12 mouse cellular contexts compared by ENCODE assay signal in genomic region chr11:94441122-94441521, GRCm38 (mm10). TPM values are rescaled to one million over a fixed set of nuclear protein-coding genes. Genes with fewer than 3 reads are reported as not detected.
DNase-seq lines count a peak whose midpoint lies in the region; ATAC-seq and TF ChIP-seq lines count a peak whose summit lies in the region.
"Had no signal": no experiment of that assay in that cellular context is flagged by ENCODE, and none has a peak within 500 bp of the region (broad histone marks: within the 10 kb centered on the region; RNA-seq: fewer than 3 reads in every experiment).

No protein-coding gene starts in this region.

- 0 out of 2 replicates have a peak overlapping the region, but pooled peaks have one; percentile 20 for H3K9ac ChIP-seq in heart, postnatal 0 days (replicated peaks; ENCODE audit: low read depth, low read length)
- H3K9ac ChIP-seq in forebrain, postnatal 0 days = no peak overlapping the region
- no peak overlapping the region for H3K9ac ChIP-seq in hindbrain, postnatal 0 days (replicated peaks; ENCODE audit: low read length)
- H3K9ac ChIP-seq in neural tube, embryonic 14.5 days (replicated peaks; ENCODE audit: low read depth, low read length) = no peak overlapping the region
- H3K9ac ChIP-seq: lung, embryonic 14.5 days had no signal

- DNase-seq in heart, postnatal 0 days (ENCODE audit: low spot score) = peak; percentile 30
- DNase-seq in heart, adult 8-10 months (ENCODE audit: low spot score) = no peak
- DNase-seq in forebrain, postnatal 0 days = no peak
- peak; percentile 60 for DNase-seq in hindbrain, postnatal 0 days (ENCODE audit: low spot score)
- DNase-seq in c-Kit-positive CD71-positive TER-119-positive erythroid progenitor cells, embryonic 14.5 days (ENCODE audit: low spot score) = no peak
- DNase-seq in left cerebral cortex, adult 9 months (ENCODE audit: low spot score in 2 of 2) = no peak
- DNase-seq: kidney, postnatal 14 days; lung, embryonic 14.5 days; right cerebral cortex, postnatal 4 days had no signal

- no peak for TF ChIP-seq CTCF in heart, postnatal 0 days (IDR thresholded peaks at IDR 0.05; ENCODE audit: low read depth)
- TF ChIP-seq CTCF in forebrain, postnatal 0 days (IDR thresholded peaks at IDR 0.05; ENCODE audit: low read depth) = no peak
- TF ChIP-seq CTCF in hindbrain, postnatal 0 days (IDR thresholded peaks at IDR 0.05; ENCODE audit: low read depth) = no peak

- H3K4me1 ChIP-seq in heart, postnatal 0 days (ENCODE audit: control insufficient read depth, insufficient read depth) = 0 out of 2 replicates have a peak, but pooled peaks cover 5% of the 10 kb centered on the region
- no peaks in the 10 kb centered on the region for H3K4me1 ChIP-seq in forebrain, postnatal 0 days (ENCODE audit: insufficient read depth)
- peaks cover 24% of the 10 kb centered on the region; the same call in 1 of the 2 replicates for H3K4me1 ChIP-seq in hindbrain, postnatal 0 days (ENCODE audit: insufficient read depth, low read length)
- H3K4me1 ChIP-seq in neural tube, embryonic 14.5 days (ENCODE audit: control insufficient read depth, insufficient read depth, low read length) = peaks cover 26% of the 10 kb centered on the region

- H3K27ac ChIP-seq in heart, postnatal 0 days (ENCODE audit: low read depth) = no peak overlapping the region
- peak overlapping the region; percentile 35; the same call in 1 of the 2 replicates for H3K27ac ChIP-seq in forebrain, postnatal 0 days (ENCODE audit: low read depth, low read length)
- H3K27ac ChIP-seq in hindbrain, postnatal 0 days = peak overlapping the region; percentile 11
- 0 out of 2 replicates have a peak overlapping the region, but pooled peaks have one; percentile 28 for H3K27ac ChIP-seq in neural tube, embryonic 14.5 days (ENCODE audit: low read depth, low read length)
- H3K27ac ChIP-seq: stomach, postnatal 0 days had no signal

- ATAC-seq in heart, postnatal 0 days (ENCODE audit: insufficient read depth, low read depth) = peak; percentile 55
- ATAC-seq in forebrain, postnatal 0 days = peak; percentile 54
- peak; percentile 64; the same call in 1 of the 2 replicates for ATAC-seq in hindbrain, postnatal 0 days
- ATAC-seq in neural tube, embryonic 14.5 days (ENCODE audit: low read depth) = peak; percentile 29; the same call in 1 of the 2 replicates
- ATAC-seq: inflammation-experienced regulatory T-cells, adult 6 months had no signal

- no peak overlapping the region for H3K4me3 ChIP-seq in heart, postnatal 0 days (ENCODE audit: low read depth, low read length)
- no peak overlapping the region for H3K4me3 ChIP-seq in forebrain, postnatal 0 days (ENCODE audit: low read depth, low read length)
- no peak overlapping the region for H3K4me3 ChIP-seq in hindbrain, postnatal 0 days (ENCODE audit: low read length)
- H3K4me3 ChIP-seq in neural tube, embryonic 14.5 days (ENCODE audit: low read depth, low read length) = no peak overlapping the region

- H3K4me2 ChIP-seq in heart, postnatal 0 days (ENCODE audit: low read depth, low read length) = no peak overlapping the region
- no peak overlapping the region for H3K4me2 ChIP-seq in forebrain, postnatal 0 days (ENCODE audit: low read depth)
- H3K4me2 ChIP-seq in hindbrain, postnatal 0 days (ENCODE audit: low read depth, low read length) = no peak overlapping the region
- no peak overlapping the region for H3K4me2 ChIP-seq in neural tube, embryonic 14.5 days (ENCODE audit: low read depth, low read length)
- H3K4me2 ChIP-seq: lung, embryonic 14.5 days had no signal

- TF ChIP-seq EP300 in heart, postnatal 0 days (IDR thresholded peaks at IDR 0.05; ENCODE audit: low read depth) = no peak

- WGBS in heart, postnatal 0 days = 41% methylated on average over 7 of the region's 7 CpGs
- WGBS in forebrain, postnatal 0 days = 27% methylated on average over 7 of the region's 7 CpGs
- 26% methylated on average over 7 of the region's 7 CpGs for WGBS in hindbrain, postnatal 0 days
- 36% methylated on average over 7 of the region's 7 CpGs for WGBS in neural tube, embryonic 14.5 days

- peaks cover 9% of the 10 kb centered on the region; the same call in 1 of the 2 replicates for H3K36me3 ChIP-seq in heart, postnatal 0 days (replicated peaks; ENCODE audit: control insufficient read depth, insufficient read depth, low read length)
- no peaks in the 10 kb centered on the region; the same call in 1 of the 2 replicates for H3K36me3 ChIP-seq in forebrain, postnatal 0 days (ENCODE audit: insufficient read depth)
- no peaks in the 10 kb centered on the region; the same call in none of the 2 replicates for H3K36me3 ChIP-seq in hindbrain, postnatal 0 days (ENCODE audit: insufficient read depth, low read length)
- H3K36me3 ChIP-seq in neural tube, embryonic 14.5 days (ENCODE audit: control insufficient read depth, insufficient read depth, low read length) = no peaks in the 10 kb centered on the region; the same call in 1 of the 2 replicates

- no peaks in the 10 kb centered on the region for H3K27me3 ChIP-seq in heart, postnatal 0 days (ENCODE audit: control insufficient read depth, insufficient read depth, low read length)
- H3K27me3 ChIP-seq in forebrain, postnatal 0 days (ENCODE audit: insufficient read depth, low read length) = no peaks in the 10 kb centered on the region
- no peaks in the 10 kb centered on the region for H3K27me3 ChIP-seq in hindbrain, postnatal 0 days (ENCODE audit: insufficient read depth, low read length)
- no peaks in the 10 kb centered on the region for H3K27me3 ChIP-seq in neural tube, embryonic 14.5 days (ENCODE audit: control insufficient read depth, insufficient read depth, low read length)

- no peaks in the 10 kb centered on the region for H3K9me3 ChIP-seq in heart, postnatal 0 days (replicated peaks; ENCODE audit: control insufficient read depth, low read length)
- no peaks in the 10 kb centered on the region for H3K9me3 ChIP-seq in forebrain, postnatal 0 days (ENCODE audit: low read length)
- H3K9me3 ChIP-seq in hindbrain, postnatal 0 days (ENCODE audit: low read length) = no peaks in the 10 kb centered on the region
- H3K9me3 ChIP-seq in neural tube, embryonic 14.5 days (ENCODE audit: control insufficient read depth, low read length) = no peaks in the 10 kb centered on the region

RNA-seq across cellular contexts. Expression of gene Cacna1g, which starts 32.9 kb away (rescaled TPM):
- 29.6 and 46.2 TPM in 2 replicates for total RNA-seq in heart, postnatal 0 days (2014; rRNA removed; ENCODE audit: low replicate concordance)
- 6.9 and 7.4 TPM in 2 replicates for polyA plus RNA-seq in heart, postnatal 0 days (2015; fragmentation: Nextera tagmentation; extraction: Ambion mirVana)
- 10 to 100 TPM in 3 of 4 experiments, 1 to 10 TPM in 1; 6.7 to 14.6 (median 12.5) TPM for total RNA-seq in heart, adult 8-10 months (2022)
- 47.1 and 62.9 TPM in 2 replicates for total RNA-seq in forebrain, postnatal 0 days (2014; rRNA removed)
- polyA plus RNA-seq in forebrain, postnatal 0 days (2015; fragmentation: Nextera tagmentation; extraction: Ambion mirVana) = 5.3 and 5.8 TPM in 2 replicates
- total RNA-seq in hindbrain, postnatal 0 days (2014; rRNA removed) = 87.7 and 90.3 TPM in 2 replicates
- 10.0 and 10.4 TPM in 2 replicates for polyA plus RNA-seq in hindbrain, postnatal 0 days (2015; fragmentation: Nextera tagmentation; extraction: Ambion mirVana)
- polyA plus RNA-seq in neural tube, embryonic 14.5 days (2014; fragmentation: Nextera tagmentation; extraction: Ambion mirVana) = 14.3 and 22.5 TPM in 2 replicates
- polyA plus RNA-seq: inflammation-experienced regulatory T-cells, adult 6 months had no signal

RNA-seq across cellular contexts. Expression of gene Spata20, which starts 44.9 kb away (rescaled TPM):
- total RNA-seq in heart, postnatal 0 days (2014; rRNA removed; ENCODE audit: low replicate concordance) = not detected in 2 replicates
- 0.30 and 0.56 TPM in 2 replicates for polyA plus RNA-seq in heart, postnatal 0 days (2015; fragmentation: Nextera tagmentation; extraction: Ambion mirVana)
- total RNA-seq in heart, adult 8-10 months (2022) = under 1 TPM; 0.09 to 0.63 (median 0.40) TPM
- total RNA-seq in forebrain, postnatal 0 days (2014; rRNA removed) = 0.92 and 3.1 TPM in 2 replicates
- polyA plus RNA-seq in forebrain, postnatal 0 days (2015; fragmentation: Nextera tagmentation; extraction: Ambion mirVana) = 0.99 and 2.3 TPM in 2 replicates
- total RNA-seq in hindbrain, postnatal 0 days (2014; rRNA removed) = 1.5 and 11.8 TPM in 2 replicates
- 1.0 and 1.6 TPM in 2 replicates for polyA plus RNA-seq in hindbrain, postnatal 0 days (2015; fragmentation: Nextera tagmentation; extraction: Ambion mirVana)
- polyA plus RNA-seq in neural tube, embryonic 14.5 days (2014; fragmentation: Nextera tagmentation; extraction: Ambion mirVana) = 0.09 and 0.26 TPM in 2 replicates
- polyA plus RNA-seq: inflammation-experienced regulatory T-cells, adult 6 months had no signal

RNA-seq across cellular contexts. Expression of gene Abcc3, which starts 48.3 kb away (rescaled TPM):
- total RNA-seq in heart, postnatal 0 days (2014; rRNA removed; ENCODE audit: low replicate concordance) = 2.2 and 14.5 TPM in 2 replicates
- 0.72 and 0.88 TPM in 2 replicates for polyA plus RNA-seq in heart, postnatal 0 days (2015; fragmentation: Nextera tagmentation; extraction: Ambion mirVana)
- total RNA-seq in heart, adult 8-10 months (2022) = 1 to 10 TPM in 3 of 4 experiments, under 1 TPM in 1; 0.91 to 2.3 (median 1.7) TPM
- 1.1 and 1.6 TPM in 2 replicates for total RNA-seq in forebrain, postnatal 0 days (2014; rRNA removed)
- polyA plus RNA-seq in forebrain, postnatal 0 days (2015; fragmentation: Nextera tagmentation; extraction: Ambion mirVana) = 0.97 and 0.98 TPM in 2 replicates
- 4.5 and 4.7 TPM in 2 replicates for total RNA-seq in hindbrain, postnatal 0 days (2014; rRNA removed)
- polyA plus RNA-seq in hindbrain, postnatal 0 days (2015; fragmentation: Nextera tagmentation; extraction: Ambion mirVana) = 1.0 and 1.8 TPM in 2 replicates
- polyA plus RNA-seq in neural tube, embryonic 14.5 days (2014; fragmentation: Nextera tagmentation; extraction: Ambion mirVana) = 0.81 and 1.4 TPM in 2 replicates

RNA-seq across cellular contexts. Expression of gene Epn3, which starts 58.7 kb away (rescaled TPM):
- 32.5 and 44.4 TPM in 2 replicates for total RNA-seq in heart, postnatal 0 days (2014; rRNA removed; ENCODE audit: low replicate concordance)
- polyA plus RNA-seq in heart, postnatal 0 days (2015; fragmentation: Nextera tagmentation; extraction: Ambion mirVana) = 11.4 and 13.3 TPM in 2 replicates
- total RNA-seq in heart, adult 8-10 months (2022) = 10 to 100 TPM; 21.3 to 28.5 (median 25.1) TPM
- 2.0 and 2.5 TPM in 2 replicates for total RNA-seq in forebrain, postnatal 0 days (2014; rRNA removed)
- 0.96 and 1.4 TPM in 2 replicates for polyA plus RNA-seq in forebrain, postnatal 0 days (2015; fragmentation: Nextera tagmentation; extraction: Ambion mirVana)
- total RNA-seq in hindbrain, postnatal 0 days (2014; rRNA removed) = 2.7 and 6.2 TPM in 2 replicates
- polyA plus RNA-seq in hindbrain, postnatal 0 days (2015; fragmentation: Nextera tagmentation; extraction: Ambion mirVana) = 3.6 and 3.7 TPM in 2 replicates
- 0.68 and 0.82 TPM in 2 replicates for polyA plus RNA-seq in neural tube, embryonic 14.5 days (2014; fragmentation: Nextera tagmentation; extraction: Ambion mirVana)
- polyA plus RNA-seq: inflammation-experienced regulatory T-cells, adult 6 months had no signal

Comparison
In these comparisons a context has a peak if more than half of its experiments do, and no peak if none do; other contexts are left out.
1. DNase-seq: peak in heart, postnatal 0 days (single experiment) and hindbrain, postnatal 0 days (single experiment); none in heart, adult 8-10 months (single experiment), forebrain, postnatal 0 days (single experiment), c-Kit-positive CD71-positive TER-119-positive erythroid progenitor cells, embryonic 14.5 days (single experiment) and left cerebral cortex, adult 9 months (0 of 2).
2. Peak in every context shown above with its lines, with median percentiles within 50 percentile points of each other: ATAC-seq.